Mouse (Mus musculus): ENCODE results near the gene Fbxo34.

- TF ChIP-seq CTCF (conservative IDR thresholded peaks at IDR 0.05; ENCODE audit: low read length) (no peak; the same call in 1 of the 2 replicates), POU5F1 (IDR thresholded peaks at IDR 0.05; ENCODE audit: borderline replicate concordance, low read length) (no peak)
These were observed 30.4 kb upstream of the Fbxo34 start for GRCm38 (mm10) chr14:47419723-47420276.
